Mouse (Mus musculus): ENCODE measurements around the gene Atat1.

Atat1 gene

GRCm38 (mm10) chr17:35874721-35875120 lies 35.2 kb downstream of the Atat1 start:
- no peak for DNase-seq (ENCODE audit: low read depth in 1 of 2, low spot score in 2 of 2)

- DNase-seq (ENCODE audit: low read depth in 1 of 2, low spot score in 2 of 2), result peak; percentile 61 to 76
These were observed 35.9 kb downstream of the Atat1 start for GRCm38 (mm10) chr17:35873774-35874519.

GRCm38 (mm10) chr17:35870884-35871696 lies 38.8 kb downstream of the Atat1 start:
- peak in 1 of 2 experiments; percentile 51 for DNase-seq (ENCODE audit: low read depth in 1 of 2, low spot score in 2 of 2)

GRCm38 (mm10) chr17:35870151-35870883 lies 39.6 kb downstream of the Atat1 start:
- DNase-seq (ENCODE audit: low read depth in 1 of 2, low spot score in 2 of 2), result peak; percentile 68 to 73

GRCm38 (mm10) chr17:35869346-35870067 lies 40.4 kb downstream of the Atat1 start:
- no peak for DNase-seq (ENCODE audit: low read depth in 1 of 2, low spot score in 2 of 2)

- DNase-seq (ENCODE audit: low read depth in 1 of 2, low spot score in 2 of 2), result no peak
These were observed 40.9 kb downstream of the Atat1 start for GRCm38 (mm10) chr17:35868961-35869345.

GRCm38 (mm10) chr17:35868165-35868820 lies 41.6 kb downstream of the Atat1 start:
- no peak for DNase-seq (ENCODE audit: low read depth in 1 of 2, low spot score in 2 of 2)

GRCm38 (mm10) chr17:35866911-35867890 lies 42.7 kb downstream of the Atat1 start:
- DNase-seq (ENCODE audit: low read depth in 1 of 2, low spot score in 2 of 2), result peak in 1 of 2 experiments; percentile 29

GRCm38 (mm10) chr17:35866281-35866831 lies 43.5 kb downstream of the Atat1 start:
- no peak for DNase-seq (ENCODE audit: low read depth in 1 of 2, low spot score in 2 of 2)

GRCm38 (mm10) chr17:35865481-35866280 lies 44.2 kb downstream of the Atat1 start, which contains the start of gene Ppp1r18:
TSS of gene Ppp1r18 (plus strand) at chr17:35865593.
- no peak for DNase-seq (ENCODE audit: low read depth in 1 of 2, low spot score in 2 of 2)

- no peak for DNase-seq (ENCODE audit: low read depth in 1 of 2, low spot score in 2 of 2)
These were observed 45.0 kb downstream of the Atat1 start for GRCm38 (mm10) chr17:35864832-35865353.

- DNase-seq (ENCODE audit: low read depth in 1 of 2, low spot score in 2 of 2), result peak; percentile 65 to 83
These were observed 48.5 kb downstream of the Atat1 start, which contains the start of gene Nrm for GRCm38 (mm10) chr17:35861198-35861857. TSS of gene Nrm (plus strand) at chr17:35861318.

GRCm38 (mm10) chr17:35860831-35861197 lies 49.1 kb downstream of the Atat1 start:
- DNase-seq (ENCODE audit: low read depth in 1 of 2, low spot score in 2 of 2), result no peak

GRCm38 (mm10) chr17:35859835-35860234 lies 50.0 kb downstream of the Atat1 start:
- no peak for DNase-seq (ENCODE audit: low read depth in 1 of 2, low spot score in 2 of 2)

- DNase-seq (ENCODE audit: low read depth in 1 of 2, low spot score in 2 of 2), result no peak
These were observed 50.5 kb downstream of the Atat1 start for GRCm38 (mm10) chr17:35859371-35859770.

GRCm38 (mm10) chr17:35850974-35851373 lies 58.9 kb downstream of the Atat1 start:
- no peak for DNase-seq (ENCODE audit: low read depth in 1 of 2, low spot score in 2 of 2)

GRCm38 (mm10) chr17:35848112-35848511 lies 61.8 kb downstream of the Atat1 start:
- no peak for DNase-seq (ENCODE audit: low read depth in 1 of 2, low spot score in 2 of 2)
